Mouse (Mus musculus): ENCODE measurements around the gene Tmprss11b. TPM values are rescaled to one million over a fixed set of nuclear protein-coding genes. Genes with fewer than 3 reads are reported as not detected.
A peak's percentile ranks its signal among the peaks of the same experiment; 100 is the strongest.
"Not testable (repeated sequence)": the region's sequence is repeated elsewhere in the genome, so short reads cannot be mapped to it uniquely, and the experiment has no call there.

The Tmprss11b gene
- polyA plus RNA-seq, 1 experiment from 2014 or later, result 0.84 TPM

GRCm38 (mm10) chr5:86649185-86649584 lies 27.0 kb downstream of the Tmprss11b start:
- 32% methylated on average over 4 of the region's 4 CpGs for whole genome bisulfite sequencing
- not testable (repeated sequence) for H3K4me3 ChIP-seq (ENCODE audit: low read depth, low read length); H3K9ac ChIP-seq (ENCODE audit: low read length); H3K27ac ChIP-seq (replicated peaks); H3K27me3 ChIP-seq (ENCODE audit: control insufficient read depth, insufficient read depth, low read length); ATAC-seq (ENCODE audit: low FRiP score, low TSS enrichment); H3K36me3 ChIP-seq (ENCODE audit: control insufficient read depth, insufficient read depth, low read length); H3K4me1 ChIP-seq (replicated peaks; ENCODE audit: control insufficient read depth, insufficient read depth); H3K9me3 ChIP-seq (ENCODE audit: control insufficient read depth, low read length); DNase-seq (ENCODE audit: low spot score); H3K4me2 ChIP-seq (replicated peaks; ENCODE audit: low read depth)
- peak; percentile 64 for TF ChIP-seq CTCF (IDR thresholded peaks at IDR 0.05; ENCODE audit: low read depth)

GRCm38 (mm10) chr5:86640795-86641194 lies 35.4 kb downstream of the Tmprss11b start:
- ATAC-seq (ENCODE audit: low FRiP score, low TSS enrichment) (no peak), DNase-seq (ENCODE audit: low spot score) (no peak)
- TF ChIP-seq EP300 (optimal IDR thresholded peaks at IDR 0.05), result no peak
- no peak for TF ChIP-seq CTCF (IDR thresholded peaks at IDR 0.05; ENCODE audit: low read depth)
- Histone ChIP-seq H3K9me3 (ENCODE audit: control insufficient read depth, low read length) (no peaks in the 10 kb centered on the region), H3K27ac (replicated peaks) (no peak overlapping the region), H3K9ac (ENCODE audit: low read length) (no peak overlapping the region), H3K27me3 (ENCODE audit: control insufficient read depth, insufficient read depth, low read length) (no peaks in the 10 kb centered on the region; the same call in 1 of the 2 replicates), H3K4me3 (ENCODE audit: low read depth, low read length) (no peak overlapping the region), H3K36me3 (ENCODE audit: control insufficient read depth, insufficient read depth, low read length) (no peaks in the 10 kb centered on the region), H3K4me2 (replicated peaks; ENCODE audit: low read depth) (no peak overlapping the region), H3K4me1 (replicated peaks; ENCODE audit: control insufficient read depth, insufficient read depth) (no peaks in the 10 kb centered on the region)
- 51% methylated on average over 3 of the region's 3 CpGs for WGBS

- DNase-seq (ENCODE audit: low spot score), result no peak
- no peak for ATAC-seq (ENCODE audit: low FRiP score, low TSS enrichment)
- WGBS, result 44% methylated on average over 5 of the region's 5 CpGs
Observed at GRCm38 (mm10) chr5:86632324-86632723, 43.8 kb downstream of the Tmprss11b start, which contains the start of gene Tmprss11f. Gene Tmprss11f (minus strand): TSS chr5:86632424.

GRCm38 (mm10) chr5:86630700-86631099 lies 45.5 kb downstream of the Tmprss11b start:
- Histone ChIP-seq H3K9me3 (ENCODE audit: control insufficient read depth, low read length) (no peaks in the 10 kb centered on the region), H3K9ac (ENCODE audit: low read length) (no peak overlapping the region), H3K27me3 (ENCODE audit: control insufficient read depth, insufficient read depth, low read length) (no peaks in the 10 kb centered on the region), H3K4me1 (replicated peaks; ENCODE audit: control insufficient read depth, insufficient read depth) (no peaks in the 10 kb centered on the region), H3K36me3 (ENCODE audit: control insufficient read depth, insufficient read depth, low read length) (no peaks in the 10 kb centered on the region), H3K27ac (replicated peaks) (no peak overlapping the region), H3K4me2 (replicated peaks; ENCODE audit: low read depth) (no peak overlapping the region), H3K4me3 (ENCODE audit: low read depth, low read length) (no peak overlapping the region)
- no peak for TF ChIP-seq EP300 (optimal IDR thresholded peaks at IDR 0.05)
- no peak for TF ChIP-seq CTCF (IDR thresholded peaks at IDR 0.05; ENCODE audit: low read depth)
- DNase-seq (ENCODE audit: low spot score) (no peak), ATAC-seq (ENCODE audit: low FRiP score, low TSS enrichment) (no peak)
- 54% methylated on average over 2 of the region's 2 CpGs for WGBS

More at GRCm38 (mm10) chr5:86632324-86632723, 43.8 kb downstream of the Tmprss11b start, which contains the start of gene Tmprss11f:
- Histone ChIP-seq H3K9me3 (ENCODE audit: control insufficient read depth, low read length) (no peaks in the 10 kb centered on the region), H3K27me3 (ENCODE audit: control insufficient read depth, insufficient read depth, low read length) (no peaks in the 10 kb centered on the region), H3K9ac (ENCODE audit: low read length) (no peak within 1 kb of the TSS), H3K27ac (replicated peaks) (no peak within 1 kb of the TSS), H3K4me2 (replicated peaks; ENCODE audit: low read depth) (no peak within 1 kb of the TSS), H3K4me1 (replicated peaks; ENCODE audit: control insufficient read depth, insufficient read depth) (no peaks in the 10 kb centered on the region), H3K4me3 (ENCODE audit: low read depth, low read length) (no peak within 1 kb of the TSS), H3K36me3 (ENCODE audit: control insufficient read depth, insufficient read depth, low read length) (no peaks in the 10 kb centered on the region)
- TF ChIP-seq EP300 (optimal IDR thresholded peaks at IDR 0.05) (no peak), CTCF (IDR thresholded peaks at IDR 0.05; ENCODE audit: low read depth) (no peak)

GRCm38 (mm10) chr5:86621778-86622177 lies 54.4 kb downstream of the Tmprss11b start:
- Histone ChIP-seq H3K27me3 (ENCODE audit: control insufficient read depth, insufficient read depth, low read length) (no peaks in the 10 kb centered on the region), H3K27ac (replicated peaks) (no peak overlapping the region), H3K9me3 (ENCODE audit: control insufficient read depth, low read length) (no peaks in the 10 kb centered on the region), H3K4me2 (replicated peaks; ENCODE audit: low read depth) (no peak overlapping the region), H3K9ac (ENCODE audit: low read length) (no peak overlapping the region), H3K4me3 (ENCODE audit: low read depth, low read length) (no peak overlapping the region), H3K36me3 (ENCODE audit: control insufficient read depth, insufficient read depth, low read length) (no peaks in the 10 kb centered on the region), H3K4me1 (replicated peaks; ENCODE audit: control insufficient read depth, insufficient read depth) (no peaks in the 10 kb centered on the region)
- 73% methylated on average over 1 of the region's 1 CpGs for WGBS
- ATAC-seq (ENCODE audit: low FRiP score, low TSS enrichment) (no peak), DNase-seq (ENCODE audit: low spot score) (no peak)
- TF ChIP-seq EP300 (optimal IDR thresholded peaks at IDR 0.05), result no peak
- 0 out of 2 replicates have a peak, but pooled peaks have one; percentile 3 for TF ChIP-seq CTCF (IDR thresholded peaks at IDR 0.05; ENCODE audit: low read depth)

Other genes starting within 250 kb of the Tmprss11b start
- 8.6 and 9.9 TPM in 2 replicates for gene Tmprss11a, start 207.4 kb downstream of the Tmprss11b start, polyA plus RNA-seq (2015; fragmentation: Nextera tagmentation; extraction: Ambion mirVana)
- 3.5 and 4.9 TPM in 2 replicates for gene Tmprss11g, start 157.8 kb downstream of the Tmprss11b start, polyA plus RNA-seq (2015; fragmentation: Nextera tagmentation; extraction: Ambion mirVana)
- gene Tmprss11f, start 43.9 kb downstream of the Tmprss11b start, polyA plus RNA-seq (2015; fragmentation: Nextera tagmentation; extraction: Ambion mirVana), result 9.5 and 10.8 TPM in 2 replicates
- gene Tmprss11e, start 69.5 kb upstream of the Tmprss11b start, polyA plus RNA-seq (2015; fragmentation: Nextera tagmentation; extraction: Ambion mirVana), result 1.4 TPM in 2 replicates
- gene Ythdc1, start 127.9 kb upstream of the Tmprss11b start, polyA plus RNA-seq (2015; fragmentation: Nextera tagmentation; extraction: Ambion mirVana), result 17.8 and 18.4 TPM in 2 replicates
- gene Ugt2b34, start 230.6 kb upstream of the Tmprss11b start, polyA plus RNA-seq (2015; fragmentation: Nextera tagmentation; extraction: Ambion mirVana), result 64.1 and 68.1 TPM in 2 replicates

All from stomach, postnatal 0 days (tissue).